Mouse (Mus musculus) adrenal gland, adult 10 weeks (tissue): Measurements from ENCODE around the gene Mettl16. TPM values are rescaled to one million over a fixed set of nuclear protein-coding genes. Genes with fewer than 3 reads are reported as not detected.

Experiments
- polyA plus RNA-seq: library from polyadenylated mRNA; stranded (reverse); fragments of 350-450 nt; fragmentation: Illumina TruSeq; extraction: RNeasy Lipid Tissue Mini Kit (QIAGEN cat#74804); gene quantifications from one replicate; pipeline ENCODE4 v1.2.3, GENCODE M21; 2014; ENCODE audit warnings: low read depth, low replicate concordance

Gene Mettl16
- 43.4 TPM for polyA plus RNA-seq

DNA sequence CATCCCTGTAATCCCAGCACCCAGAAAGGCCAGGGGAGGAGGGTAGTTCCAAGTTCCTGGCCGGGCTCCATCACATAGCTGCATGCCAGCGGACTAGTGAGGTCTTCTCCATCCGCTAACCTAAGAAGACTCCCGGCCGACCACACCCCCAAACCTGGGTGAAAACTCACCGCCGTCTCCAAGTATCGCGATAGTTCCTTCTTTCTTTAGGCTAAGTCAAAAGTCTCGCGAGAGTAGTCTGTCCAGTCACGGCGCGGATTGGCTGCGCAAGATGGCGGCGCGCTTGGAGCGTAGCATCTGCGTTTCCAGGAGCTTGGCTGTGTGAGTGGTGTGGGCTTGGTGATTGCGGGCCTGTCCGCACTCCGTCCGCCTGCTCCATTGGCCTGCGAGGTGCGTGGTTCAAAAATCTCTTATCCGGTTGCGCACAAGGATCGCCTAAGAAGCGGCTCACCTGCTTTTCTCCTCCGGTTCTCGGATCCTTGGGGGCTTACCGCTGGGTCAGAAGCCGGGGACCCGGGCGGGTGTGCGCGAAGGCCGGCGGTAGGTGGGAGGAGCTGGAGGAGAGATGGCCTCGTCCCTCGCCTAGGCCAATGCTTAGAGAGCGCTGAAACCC lies at the start of gene Mettl16:
TSS of gene Mettl16 (plus strand) at position 236 of the 613 bp plus-strand sequence.

GRCm38 (mm10) chr11:74724235-74724791 lies 46.3 kb upstream of the Mettl16 start, which contains the start of gene Pafah1b1:
TSS of gene Pafah1b1 (minus strand) at chr11:74724670.

GRCm38 (mm10) chr11:74830256-74831161 lies 59.9 kb downstream of the Mettl16 start, which contains the start of gene Mnt:
TSS of gene Mnt (plus strand) at chr11:74830920.

Other genes starting within 250 kb of the Mettl16 start
- 2.0 TPM for gene Rap1gap2, start 159.9 kb upstream of the Mettl16 start, polyA plus RNA-seq
- gene Ccdc92b, start 151.2 kb upstream of the Mettl16 start, polyA plus RNA-seq = 1.3 TPM
- gene Cluh, start 121.3 kb upstream of the Mettl16 start, polyA plus RNA-seq = 15.1 TPM
- 933 TPM for gene Pafah1b1, start 46.2 kb upstream of the Mettl16 start, polyA plus RNA-seq
- 1.8 TPM for gene Mnt, start 60.1 kb downstream of the Mettl16 start, polyA plus RNA-seq
- 1.6 TPM for gene Sgsm2, start 126.2 kb downstream of the Mettl16 start, polyA plus RNA-seq
- gene Tsr1, start 127.2 kb downstream of the Mettl16 start, polyA plus RNA-seq = 39.0 TPM
- gene Smg6, start 155.0 kb downstream of the Mettl16 start, polyA plus RNA-seq = 14.3 TPM
- gene Srr, start 155.1 kb downstream of the Mettl16 start, polyA plus RNA-seq = 80.8 TPM